Mouse (Mus musculus) right cerebral cortex, adult 2 months (tissue): ENCODE data around the gene Kcnd1.

ENCODE experiments used
- DNase-seq, 2 experiments: peaks; one replicate each; pipeline ENCODE4 v3.0.0; 2021 to 2022; ENCODE audit warnings: low spot score in 2 of 2

Gene Kcnd1

DNA sequence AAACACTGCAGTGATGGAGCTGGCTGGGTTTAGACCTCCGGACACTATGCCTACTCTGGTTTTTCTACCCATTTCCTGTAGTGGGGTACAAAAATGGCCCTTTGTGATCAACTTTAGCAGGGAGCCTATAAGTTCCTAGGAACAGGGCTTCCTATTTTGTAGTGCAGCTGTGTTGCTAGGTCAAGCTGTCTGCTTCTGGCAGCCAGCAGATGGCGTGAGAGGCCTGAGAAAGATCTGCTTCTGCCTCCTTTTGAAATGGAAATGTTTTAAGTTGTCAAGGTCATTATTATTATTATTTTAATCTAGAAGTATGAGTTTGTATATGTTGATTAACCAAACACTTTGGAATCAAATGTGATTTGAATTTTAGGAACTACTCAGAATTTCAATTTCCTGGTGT is 32.5 kb downstream of the Kcnd1 start:
- peak; percentile 29 to 35 for DNase-seq

DNA sequence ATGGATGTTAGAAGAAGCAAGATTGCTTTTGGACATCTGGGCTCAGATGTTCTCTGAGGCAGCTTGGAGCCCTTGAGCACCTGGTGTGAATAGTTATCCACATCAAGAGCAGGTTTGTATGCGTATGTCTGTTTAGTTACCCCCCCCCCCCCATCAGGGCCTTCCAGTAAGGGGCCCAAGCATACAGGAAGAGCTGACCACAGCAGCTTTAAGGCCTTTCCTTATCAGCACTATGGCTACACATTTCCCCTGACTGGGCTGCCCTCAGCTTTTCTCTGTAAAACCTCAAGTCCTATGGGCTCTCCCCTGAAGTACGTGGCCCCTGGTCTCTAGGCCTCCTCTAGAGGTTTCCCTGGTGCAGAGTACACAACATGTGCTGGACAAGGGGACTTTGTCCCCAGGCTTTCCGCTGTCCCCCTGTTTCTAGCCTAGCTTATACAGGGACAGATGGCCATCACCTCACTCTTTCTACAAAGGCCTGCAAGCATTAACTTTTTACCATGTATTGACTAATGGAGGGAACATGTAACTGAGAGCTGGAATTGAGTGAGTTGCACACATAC is 37.2 kb downstream of the Kcnd1 start:
- DNase-seq = no peak

DNA sequence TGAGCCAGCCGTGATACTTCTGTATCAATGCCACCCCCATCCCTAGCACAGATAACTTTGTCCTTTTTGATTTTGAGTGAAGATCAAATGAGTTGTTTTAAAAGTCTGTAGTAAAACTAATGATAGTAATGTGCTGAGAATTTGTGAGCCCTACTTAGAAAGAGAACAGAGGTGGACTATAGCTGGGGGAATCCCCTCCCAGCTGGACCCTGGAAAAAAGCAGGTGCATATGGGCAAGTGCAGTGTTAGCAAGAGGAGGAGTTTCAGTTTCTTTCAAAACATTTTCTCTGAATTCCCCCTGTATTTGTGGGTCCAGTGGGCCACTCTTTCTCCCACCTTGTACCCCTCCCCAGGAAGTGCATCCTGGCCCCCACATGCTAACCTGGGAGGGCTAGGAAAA is 41.1 kb downstream of the Kcnd1 start:
- no peak for DNase-seq

DNA sequence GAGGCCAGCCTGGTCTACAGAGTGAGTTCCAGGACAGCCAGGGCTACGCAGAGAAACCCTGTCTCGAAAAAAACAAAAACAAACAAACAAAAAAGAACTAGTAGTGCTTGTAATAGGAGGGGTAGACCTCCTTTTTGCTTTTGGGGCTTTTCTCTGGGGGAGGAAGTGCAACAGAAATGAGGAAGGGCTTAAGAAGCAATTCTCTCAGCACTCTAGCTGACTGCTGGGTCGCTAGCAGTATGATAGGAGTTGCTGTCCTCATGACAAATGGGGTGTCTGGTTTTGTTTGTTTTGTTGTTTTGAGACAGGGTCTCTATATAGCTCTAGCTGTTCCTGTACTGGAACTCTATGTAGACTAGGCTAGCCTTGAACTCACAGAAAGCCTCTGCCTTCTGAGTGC is 42.5 kb downstream of the Kcnd1 start:
- no peak for DNase-seq

DNA sequence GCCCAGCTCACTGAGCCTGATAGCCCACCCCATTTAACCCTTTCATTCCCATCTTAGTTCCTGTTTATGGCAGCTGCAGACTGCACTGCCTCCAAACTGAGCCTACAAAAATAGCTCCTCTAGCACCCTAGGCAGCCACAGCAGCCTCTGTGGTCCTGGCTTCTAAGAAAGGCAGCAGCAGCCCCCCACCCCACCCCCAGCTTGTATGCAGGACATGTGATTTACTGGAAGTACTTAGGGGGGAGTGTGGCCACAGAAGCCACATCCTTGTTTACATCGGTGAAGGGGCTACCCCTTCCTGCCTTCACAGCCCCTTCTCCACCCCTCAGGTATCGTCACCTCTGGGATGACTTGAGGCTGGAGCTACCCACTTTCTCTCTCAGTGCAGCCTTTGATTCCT is 43.3 kb downstream of the Kcnd1 start:
- no peak for DNase-seq

DNA sequence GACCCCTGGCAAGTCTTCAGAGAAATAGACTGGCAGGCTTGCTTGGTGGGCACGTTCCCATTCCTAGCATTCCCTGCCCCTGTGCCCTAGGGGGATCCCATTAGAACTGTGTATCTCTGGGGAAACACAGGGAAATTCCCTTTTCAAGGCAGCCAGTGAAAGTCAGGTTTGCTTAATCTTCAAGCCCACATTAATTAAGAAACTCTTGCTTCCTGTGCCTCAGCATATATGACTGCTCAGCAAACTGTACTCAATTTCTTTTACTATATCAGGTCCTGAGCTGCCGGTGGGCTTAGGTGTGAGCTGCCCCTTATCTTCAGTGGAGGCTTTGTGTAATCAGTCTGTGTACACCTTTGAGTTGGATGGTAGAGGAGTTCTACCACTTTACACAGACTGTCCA is 43.7 kb downstream of the Kcnd1 start:
- no peak for DNase-seq

DNA sequence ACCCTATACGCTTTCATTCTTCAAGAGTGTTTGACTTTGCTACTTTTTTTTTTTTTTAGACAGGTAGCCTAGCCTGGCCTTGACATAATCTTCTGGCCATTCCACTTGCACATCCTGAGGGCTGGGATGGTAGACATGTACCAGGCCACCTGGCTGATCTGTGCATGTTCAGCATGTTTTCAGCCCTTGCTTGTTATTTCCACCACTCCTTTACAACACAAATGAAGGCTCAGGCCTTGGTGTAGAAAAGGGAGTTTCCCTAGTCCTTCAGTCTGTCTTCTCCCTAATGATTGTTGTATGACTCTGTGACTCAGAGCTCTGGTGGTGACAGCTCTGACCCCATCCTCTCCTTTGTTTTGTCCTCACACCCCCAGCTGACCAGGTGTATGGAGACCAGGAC is 45.1 kb downstream of the Kcnd1 start:
- no peak for DNase-seq

DNA sequence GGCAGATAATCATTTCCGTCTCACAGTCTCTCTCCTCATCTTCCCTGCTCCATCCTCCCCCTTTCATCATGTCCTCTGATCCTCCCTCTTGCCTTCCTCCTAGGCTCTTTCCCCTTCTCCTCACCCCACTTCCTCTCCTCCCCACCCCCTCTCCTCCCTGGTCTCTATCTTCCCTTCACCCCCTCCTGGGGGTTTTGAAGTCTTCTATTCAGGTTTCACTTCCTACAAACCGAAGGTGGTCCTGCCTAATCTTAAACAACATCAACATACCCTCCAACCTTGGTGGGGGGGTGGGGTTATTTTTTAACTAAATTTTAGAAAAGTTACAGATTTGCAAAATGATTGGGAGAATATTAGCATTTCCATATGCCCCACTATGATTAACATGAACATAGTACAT is 46.4 kb downstream of the Kcnd1 start:
- DNase-seq = no peak

DNA sequence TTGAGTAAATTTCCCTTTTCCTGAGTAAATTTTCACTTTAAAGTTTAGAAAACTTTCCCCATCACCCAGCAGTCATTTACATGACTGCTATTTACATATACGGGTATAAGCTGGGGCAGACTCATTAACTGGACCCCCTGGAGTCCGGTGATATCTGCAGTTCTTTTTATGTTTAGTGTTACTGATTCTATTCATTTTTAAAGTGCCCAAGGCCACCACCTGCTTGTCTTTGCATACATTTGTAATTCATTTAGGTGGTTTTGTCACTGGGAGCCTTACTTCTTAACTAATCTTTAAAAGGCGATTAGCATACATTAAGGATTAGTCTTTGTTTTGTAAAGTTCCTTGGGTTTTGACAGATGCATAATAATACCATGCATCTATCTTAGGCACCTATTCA is 47.7 kb downstream of the Kcnd1 start:
- no peak for DNase-seq

DNA sequence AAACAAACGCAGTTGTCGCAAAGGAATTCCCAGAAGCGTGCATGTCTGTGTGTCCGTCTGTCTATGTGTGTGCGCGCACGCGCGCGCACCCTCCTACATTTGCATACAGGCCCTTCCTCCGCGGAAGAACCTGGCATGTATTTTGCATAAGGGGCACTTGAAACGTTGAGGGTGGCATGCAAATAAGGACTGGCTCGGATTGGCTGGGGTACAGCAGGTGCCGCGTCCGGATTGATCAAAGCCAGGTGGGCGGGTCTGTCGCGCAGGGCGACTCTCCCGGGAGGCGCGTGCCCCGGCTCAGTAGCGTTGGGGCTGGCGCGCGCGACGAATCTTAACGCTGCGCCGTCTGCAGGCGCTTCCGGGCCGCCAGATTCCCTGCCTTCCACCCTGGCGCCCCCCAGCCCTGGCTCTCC is 55.9 kb downstream of the Kcnd1 start, which contains the start of gene Pim2:
Gene Pim2, plus strand, starts transcription at position 256 of the 413 bp plus-strand sequence.
- peak; percentile 80 to 81 for DNase-seq

DNA sequence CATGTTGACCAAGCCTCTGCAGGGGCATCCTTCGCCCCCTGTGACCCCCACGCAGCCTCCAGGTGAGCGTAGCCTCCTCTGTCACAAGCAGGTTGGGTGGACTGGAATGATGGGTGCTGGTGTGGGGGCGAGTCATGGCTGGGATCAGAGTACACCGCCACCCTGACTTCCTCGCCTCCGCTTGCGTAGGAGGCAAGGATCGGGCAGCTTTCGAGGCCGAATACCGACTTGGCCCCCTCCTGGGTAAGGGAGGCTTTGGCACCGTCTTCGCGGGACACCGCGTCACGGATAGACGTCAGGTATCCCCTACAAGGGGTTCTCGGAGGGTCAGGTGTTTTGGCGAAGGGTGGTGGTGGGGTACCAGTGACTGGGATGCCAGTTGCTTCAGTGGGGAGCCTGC is 56.4 kb downstream of the Kcnd1 start:
- peak; percentile 32 to 40 for DNase-seq

DNA sequence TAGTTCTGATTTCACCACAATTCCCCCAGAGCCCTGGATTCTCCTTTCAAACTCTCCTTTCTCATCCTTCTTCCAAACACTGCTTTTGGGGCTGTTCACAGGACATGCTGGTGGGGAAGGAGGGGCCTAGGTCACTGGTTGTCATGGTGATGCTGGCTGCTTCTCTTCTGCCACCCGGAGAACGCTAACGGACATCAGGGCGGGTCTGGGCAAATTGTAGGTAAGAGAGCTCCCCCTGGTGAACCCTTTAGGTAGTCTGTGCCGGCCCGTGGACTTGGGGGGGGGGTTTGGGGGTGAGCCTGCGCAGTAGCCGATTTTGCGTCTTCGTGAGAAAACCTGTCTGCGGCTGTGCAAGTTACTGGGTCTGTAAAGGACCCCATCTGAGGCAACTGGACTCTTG is 57.7 kb downstream of the Kcnd1 start:
- DNase-seq = peak; percentile 53 to 60

DNA sequence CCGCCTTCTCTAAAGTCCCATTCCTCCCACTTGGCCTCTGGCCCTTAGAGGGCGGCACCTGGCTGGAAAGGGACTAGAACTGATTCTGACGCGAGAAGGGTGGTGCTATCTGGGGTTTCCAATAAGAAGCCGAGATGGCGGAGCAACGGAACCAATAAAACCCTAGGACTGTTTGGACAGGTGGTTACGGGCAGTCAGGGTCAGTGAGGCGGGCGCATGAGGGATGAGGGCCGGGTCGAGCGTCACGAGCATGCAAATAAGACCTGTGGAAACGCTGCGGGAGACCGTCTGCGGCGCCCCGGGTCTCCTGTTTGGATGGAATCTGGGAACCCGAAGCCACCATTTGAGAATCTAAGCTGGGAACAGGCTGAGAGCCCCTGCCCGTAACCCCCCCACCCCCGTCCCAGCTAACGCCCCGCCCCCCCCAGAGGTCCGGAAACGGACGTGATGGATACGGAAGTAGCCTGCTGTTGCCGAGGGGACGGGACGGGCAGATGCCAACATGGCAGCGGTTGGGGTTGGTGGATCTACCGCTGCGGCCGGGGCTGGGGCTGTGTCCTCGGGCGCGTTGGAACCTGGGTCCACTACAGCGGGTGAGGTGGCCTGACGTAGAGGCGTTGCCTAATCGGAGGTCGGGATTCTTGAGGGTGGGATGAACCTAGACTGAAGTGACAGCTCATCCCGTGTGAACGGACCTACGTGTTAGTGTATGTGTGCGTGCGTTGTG is 61.9 kb downstream of the Kcnd1 start, which contains the start of gene Slc35a2:
Gene Slc35a2, plus strand, starts transcription at position 188 of the 727 bp plus-strand sequence.
- DNase-seq = peak; percentile 74
